ENCODE assay signal across 7 mouse cellular contexts in genomic region chr17:32349037-32349732, GRCm38 (mm10). TPM values are rescaled to one million over a fixed set of nuclear protein-coding genes. Genes with fewer than 3 reads are reported as not detected.
DNase-seq lines count a peak whose midpoint lies in the region; ATAC-seq and TF ChIP-seq lines count a peak whose summit lies in the region.

No protein-coding gene starts in this region.

- ATAC-seq in heart, embryonic 16.5 days (replicated peaks; ENCODE audit: extremely low read depth, insufficient read depth, low FRiP score) = peak; percentile 24
- ATAC-seq in limb, embryonic 11.5 days (ENCODE audit: insufficient number of reproducible peaks, low FRiP score, low TSS enrichment, low read depth) = no peak
- ATAC-seq in midbrain, embryonic 11.5 days (ENCODE audit: low FRiP score) = no peak

- no peaks in the 10 kb centered on the region for H3K9me3 ChIP-seq in MEL (replicated peaks; ENCODE audit: insufficient read depth, low read length)
- H3K9me3 ChIP-seq in heart, embryonic 16.5 days (replicated peaks; ENCODE audit: control insufficient read depth, low read length) = no peaks in the 10 kb centered on the region
- no peaks in the 10 kb centered on the region for H3K9me3 ChIP-seq in limb, embryonic 11.5 days (ENCODE audit: control insufficient read depth, low read length)
- H3K9me3 ChIP-seq in midbrain, embryonic 11.5 days (ENCODE audit: control insufficient read depth, low read length) = no peaks in the 10 kb centered on the region

- no peaks in the 10 kb centered on the region for H3K27me3 ChIP-seq in C2C12 (ENCODE audit: control insufficient read depth, insufficient read depth, insufficient read length)
- H3K27me3 ChIP-seq in MEL (ENCODE audit: control insufficient read depth in 1 of 2, insufficient read depth in 2 of 2, low read length in 2 of 2) = no peaks in the 10 kb centered on the region
- H3K27me3 ChIP-seq in heart, embryonic 16.5 days (ENCODE audit: control insufficient read depth, insufficient read depth, low read length) = no peaks in the 10 kb centered on the region
- H3K27me3 ChIP-seq in limb, embryonic 11.5 days (ENCODE audit: control insufficient read depth, insufficient read depth, low read length) = no peaks in the 10 kb centered on the region
- no peaks in the 10 kb centered on the region for H3K27me3 ChIP-seq in midbrain, embryonic 11.5 days (ENCODE audit: control insufficient read depth, insufficient read depth, low read length)

- 6% methylated on average over 4 of the region's 4 CpGs for WGBS in heart, embryonic 16.5 days
- WGBS in limb, embryonic 11.5 days = 13% methylated on average over 4 of the region's 4 CpGs
- WGBS in midbrain, embryonic 11.5 days = 19% methylated on average over 4 of the region's 4 CpGs

- peak overlapping the region; percentile 83 for H3K27ac ChIP-seq in MEL (ENCODE audit: control insufficient read depth, low read depth, low read length)
- H3K27ac ChIP-seq in heart, embryonic 16.5 days (ENCODE audit: low read length) = peak overlapping the region; percentile 88
- H3K27ac ChIP-seq in limb, embryonic 11.5 days (replicated peaks; ENCODE audit: low read depth, low read length) = no peak overlapping the region
- no peak overlapping the region for H3K27ac ChIP-seq in midbrain, embryonic 11.5 days (ENCODE audit: low read depth, low read length)

- H3K4me1 ChIP-seq in MEL (ENCODE audit: control insufficient read depth in 1 of 2, insufficient read depth in 2 of 2, low read length in 2 of 2) = peaks cover 6 to 8% of the 10 kb centered on the region in 2 experiments; a peak in 3 of 4 replicates
- peaks cover 23% of the 10 kb centered on the region for H3K4me1 ChIP-seq in heart, embryonic 16.5 days (ENCODE audit: control insufficient read depth, insufficient read depth, low read length)
- H3K4me1 ChIP-seq in limb, embryonic 11.5 days (ENCODE audit: control insufficient read depth, insufficient read depth, low read length) = peaks cover 5% of the 10 kb centered on the region
- peaks cover 7% of the 10 kb centered on the region for H3K4me1 ChIP-seq in midbrain, embryonic 11.5 days (ENCODE audit: control insufficient read depth, insufficient read depth, low read length)

- no peak overlapping the region for H3ac ChIP-seq in C2C12 (ENCODE audit: control insufficient read depth, insufficient read length, low read depth)

- peaks cover 8% of the 10 kb centered on the region for H3K79me3 ChIP-seq in C2C12 (ENCODE audit: low read depth)

- TF ChIP-seq CTCF in C2C12 (IDR thresholded peaks at IDR 0.05; ENCODE audit: control insufficient read depth, insufficient read depth, insufficient read length) = peak; percentile 73
- peak; percentile 77 to 90 (median 83) for TF ChIP-seq CTCF in MEL (IDR thresholded peaks at IDR 0.05 in 2 of 3, conservative IDR thresholded peaks at IDR 0.05 in 1 of 3; ENCODE audit: control insufficient read depth in 1 of 3, insufficient read depth in 1 of 3, low read depth in 2 of 3, low read length in 3 of 3, poor library complexity in 1 of 3, severe bottlenecking in 1 of 3)

- peak; percentile 71 for TF ChIP-seq RAD21 in MEL (IDR thresholded peaks at IDR 0.05; ENCODE audit: low read depth, low read length)

- peak overlapping the region; percentile 75 for H3K4me3 ChIP-seq in C2C12 (ENCODE audit: insufficient read depth, poor library complexity, severe bottlenecking)
- H3K4me3 ChIP-seq in MEL (ENCODE audit: control insufficient read depth in 1 of 2, insufficient read depth in 1 of 2, low read depth in 2 of 2, low read length in 2 of 2) = peak overlapping the region; percentile 91 to 94
- H3K4me3 ChIP-seq in heart, embryonic 16.5 days (ENCODE audit: low read length) = peak overlapping the region; percentile 64
- H3K4me3 ChIP-seq in limb, embryonic 11.5 days (ENCODE audit: low read depth, low read length) = peak overlapping the region; percentile 48
- H3K4me3 ChIP-seq in midbrain, embryonic 11.5 days (ENCODE audit: low read depth, low read length) = peak overlapping the region; percentile 65

- H3K79me2 ChIP-seq in C2C12 (ENCODE audit: control insufficient read depth, insufficient read depth) = peaks cover 34% of the 10 kb centered on the region
- H3K79me2 ChIP-seq in MEL (ENCODE audit: control insufficient read depth, insufficient read depth, low read length, poor library complexity) = peaks cover 23% of the 10 kb centered on the region

- DNase-seq in MEL (ENCODE audit: low read depth, low spot score) = peak; percentile 86
- DNase-seq in embryo, embryonic 9.5 days (ENCODE audit: extremely low spot score) = peak; percentile 61
- DNase-seq in limb, embryonic 11.5 days (ENCODE audit: low spot score) = peak; percentile 44
- peak; percentile 91 for DNase-seq in midbrain, embryonic 11.5 days (ENCODE audit: low spot score, missing footprints)
- peak; percentile 71 for DNase-seq in telencephalon, adult 2 months (ENCODE audit: low read depth, low spot score)

- TF ChIP-seq POLR2A in MEL (IDR thresholded peaks at IDR 0.05; ENCODE audit: control insufficient read depth in 1 of 2, insufficient read depth in 1 of 2, low read depth in 1 of 2, low read length in 2 of 2, poor library complexity in 1 of 2) = no peak

- H3K9ac ChIP-seq in MEL (ENCODE audit: control insufficient read depth, low read depth, low read length, poor library complexity, severe bottlenecking) = peak overlapping the region; percentile 90
- H3K9ac ChIP-seq in heart, embryonic 16.5 days (ENCODE audit: low read length) = peak overlapping the region; percentile 77
- no peak overlapping the region for H3K9ac ChIP-seq in limb, embryonic 11.5 days (ENCODE audit: low read length)
- peak overlapping the region; percentile 73; the same call in 1 of the 2 replicates for H3K9ac ChIP-seq in midbrain, embryonic 11.5 days (ENCODE audit: low read length)

- peak; percentile 39 to 40; a peak in 3 of 4 replicates for TF ChIP-seq EP300 in MEL (IDR thresholded peaks at IDR 0.05; ENCODE audit: low read depth in 1 of 2, low read length in 2 of 2)

- peak overlapping the region; percentile 78 for H3K4me2 ChIP-seq in heart, embryonic 16.5 days (ENCODE audit: low read depth, low read length)
- H3K4me2 ChIP-seq in limb, embryonic 11.5 days (ENCODE audit: low read depth, severe bottlenecking) = peak overlapping the region; percentile 82
- peak overlapping the region; percentile 66 for H3K4me2 ChIP-seq in midbrain, embryonic 11.5 days

- H3K36me3 ChIP-seq in C2C12 (ENCODE audit: control insufficient read depth, insufficient read depth) = peaks cover 11% of the 10 kb centered on the region
- H3K36me3 ChIP-seq in MEL (ENCODE audit: control insufficient read depth in 1 of 2, insufficient read depth in 2 of 2, low read length in 2 of 2) = peaks cover 0 to 13% of the 10 kb centered on the region in 2 experiments; a peak in 3 of 4 replicates
- 0 out of 2 replicates have a peak, but pooled peaks cover 8% of the 10 kb centered on the region for H3K36me3 ChIP-seq in heart, embryonic 16.5 days (ENCODE audit: control insufficient read depth, insufficient read depth)
- H3K36me3 ChIP-seq in limb, embryonic 11.5 days (ENCODE audit: control insufficient read depth, insufficient read depth, low read length) = peaks cover 1% of the 10 kb centered on the region; the same call in 1 of the 2 replicates
- peaks cover under 1% of the 10 kb centered on the region; the same call in 1 of the 2 replicates for H3K36me3 ChIP-seq in midbrain, embryonic 11.5 days (ENCODE audit: control insufficient read depth, insufficient read depth, low read length)

TF ChIP-seq in C2C12, 6 proteins besides CTCF, POLR2A, EP300 and RAD21 (continues in another document):
- no peak for TF ChIP-seq MYOG (IDR thresholded peaks at IDR 0.05; ENCODE audit: control insufficient read depth, extremely low read depth, insufficient read length)

TF ChIP-seq in MEL, 35 proteins besides CTCF, POLR2A, EP300 and RAD21 (continues in another document):
- no peak for TF ChIP-seq CHD2 (IDR thresholded peaks at IDR 0.05; ENCODE audit: low read length)
- TF ChIP-seq RCOR1 (IDR thresholded peaks at IDR 0.05; ENCODE audit: low read depth, low read length) = no peak

RNA-seq across cellular contexts. Expression of gene Akap8l, which starts 1.2 kb away (rescaled TPM):
- polyA plus RNA-seq in C2C12 (2012; fragmentation: generic; extraction: Trizol) (10.9 TPM), MEL (2012; ENCODE audit: insufficient read depth in 1 of 2, insufficient read length in 2 of 2, low read depth in 1 of 2, low replicate concordance in 2 of 2, missing spikeins in 1 of 2) (10 to 100 TPM in 1 of 2 experiments, not detected in 1; 63.8 TPM)
- total RNA-seq in MEL (2012; rRNA removed) = 34.1 and 40.0 TPM in 2 replicates
- polyA plus RNA-seq in heart, embryonic 16.5 days (2015; fragmentation: Nextera tagmentation; extraction: Ambion mirVana) = 99.2 and 107 TPM in 2 replicates
- polyA plus RNA-seq in limb, embryonic 11.5 days (2014; fragmentation: Nextera tagmentation; extraction: Ambion mirVana) = 73.5 and 79.2 TPM in 2 replicates
- 67.1 and 67.4 TPM in 2 replicates for polyA plus RNA-seq in midbrain, embryonic 11.5 days (2014; fragmentation: Nextera tagmentation; extraction: Ambion mirVana)

RNA-seq across cellular contexts. Expression of gene Akap8, which starts 28.1 kb away (rescaled TPM):
- polyA plus RNA-seq in C2C12 (2012; fragmentation: generic; extraction: Trizol) = 27.3 TPM
- total RNA-seq in MEL (2012; rRNA removed) = 80.3 and 101 TPM in 2 replicates
- polyA plus RNA-seq in MEL (2012; ENCODE audit: insufficient read depth in 1 of 2, insufficient read length in 2 of 2, low read depth in 1 of 2, low replicate concordance in 2 of 2, missing spikeins in 1 of 2) = 100 to 1,000 TPM in 1 of 2 experiments, 10 to 100 TPM in 1; 77.9 to 127 TPM
- polyA plus RNA-seq in heart, embryonic 16.5 days (2015; fragmentation: Nextera tagmentation; extraction: Ambion mirVana) = 75.8 and 81.4 TPM in 2 replicates
- polyA plus RNA-seq in limb, embryonic 11.5 days (2014; fragmentation: Nextera tagmentation; extraction: Ambion mirVana) = 62.7 and 66.2 TPM in 2 replicates
- polyA plus RNA-seq in midbrain, embryonic 11.5 days (2014; fragmentation: Nextera tagmentation; extraction: Ambion mirVana) = 53.0 and 55.4 TPM in 2 replicates

RNA-seq across cellular contexts. Expression of gene Wiz, which starts 40.1 kb away (rescaled TPM):
- polyA plus RNA-seq in C2C12 (2012; fragmentation: generic; extraction: Trizol) (23.0 TPM), MEL (2012; ENCODE audit: insufficient read depth in 1 of 2, insufficient read length in 2 of 2, low read depth in 1 of 2, low replicate concordance in 2 of 2, missing spikeins in 1 of 2) (10 to 100 TPM in 1 of 2 experiments, not detected in 1; 44.1 TPM)
- 4.4 and 5.6 TPM in 2 replicates for total RNA-seq in MEL (2012; rRNA removed)
- 10.5 and 11.1 TPM in 2 replicates for polyA plus RNA-seq in heart, embryonic 16.5 days (2015; fragmentation: Nextera tagmentation; extraction: Ambion mirVana)
- 39.7 and 42.7 TPM in 2 replicates for polyA plus RNA-seq in limb, embryonic 11.5 days (2014; fragmentation: Nextera tagmentation; extraction: Ambion mirVana)
- polyA plus RNA-seq in midbrain, embryonic 11.5 days (2014; fragmentation: Nextera tagmentation; extraction: Ambion mirVana) = 33.7 and 36.9 TPM in 2 replicates

RNA-seq across cellular contexts. Expression of gene Rasal3, which starts 54.2 kb away (rescaled TPM):
- polyA plus RNA-seq in C2C12 (2012; fragmentation: generic; extraction: Trizol) (not detected), MEL (2012; ENCODE audit: insufficient read depth in 1 of 2, insufficient read length in 2 of 2, low read depth in 1 of 2, low replicate concordance in 2 of 2, missing spikeins in 1 of 2) (under 1 TPM in 1 of 2 experiments, not detected in 1; 0.04 TPM)
- total RNA-seq in MEL (2012; rRNA removed) = 0.04 TPM in 1 of 2 replicates, not detected in the other
- 5.8 and 13.9 TPM in 2 replicates for polyA plus RNA-seq in heart, embryonic 16.5 days (2015; fragmentation: Nextera tagmentation; extraction: Ambion mirVana)
- polyA plus RNA-seq in limb, embryonic 11.5 days (2014; fragmentation: Nextera tagmentation; extraction: Ambion mirVana) = 0.64 and 0.69 TPM in 2 replicates
- 0.52 and 0.70 TPM in 2 replicates for polyA plus RNA-seq in midbrain, embryonic 11.5 days (2014; fragmentation: Nextera tagmentation; extraction: Ambion mirVana)

Comparison
In these comparisons a context has a peak if more than half of its experiments do, and no peak if none do; other contexts are left out.
1. H3K27ac ChIP-seq: peak in MEL (single experiment) and heart, embryonic 16.5 days (single experiment); none in limb, embryonic 11.5 days (single experiment) and midbrain, embryonic 11.5 days (single experiment).
2. Peak in every context shown above with its lines, with median percentiles within 50 percentile points of each other: H3K4me3 ChIP-seq, DNase-seq and H3K4me2 ChIP-seq.